Mouse (Mus musculus) MEL (cell line): ENCODE measurements at regions not wholly inside any gene's neighbourhood (a gene's known extent, or its start where the extent isn't known, plus 50 kb on each side); places are given as distances from the start of the nearest gene placed in this dataset.

Experiments
- DNase-seq: peaks from one replicate; pipeline ENCODE4 v3.0.0; 2011; ENCODE audit warnings: low read depth, low spot score
- H3K27ac ChIP-seq: 2 replicates; pipeline ENCODE4 v1.5.1; 2012; ENCODE audit warnings: low read depth, mild to moderate bottlenecking, control low read depth, low read length, moderate library complexity; ENCODE audit not compliant: control insufficient read depth
- H3K27me3 ChIP-seq, 2 experiments: fragments of 150-350 bp in 1 of 2; sonication (generic) in 1 of 2; 2 replicates each; pipeline ENCODE4 v1.6.1; 2012; ENCODE audit warnings: low read length in 2 of 2, mild to moderate bottlenecking in 2 of 2, improper control_type of control experiment in 1 of 2, moderate library complexity in 1 of 2; ENCODE audit not compliant: insufficient read depth in 2 of 2, control insufficient read depth in 1 of 2
- H3K36me3 ChIP-seq, 2 experiments: 2 replicates each; pipeline ENCODE4 v1.6.1; 2012 to 2014; ENCODE audit warnings: low read length in 2 of 2, improper control_type of control experiment in 1 of 2, inconsistent platforms in 1 of 2, mild to moderate bottlenecking in 1 of 2; ENCODE audit not compliant: insufficient read depth in 2 of 2, control insufficient read depth in 1 of 2
- H3K4me1 ChIP-seq, 2 experiments: fragments of 150-350 bp in 1 of 2; sonication (generic) in 1 of 2; 2 replicates each; pipeline ENCODE4 v1.6.1; 2012; ENCODE audit warnings: low read length in 2 of 2, improper control_type of control experiment in 1 of 2, mild to moderate bottlenecking in 1 of 2; ENCODE audit not compliant: insufficient read depth in 2 of 2, control insufficient read depth in 1 of 2
- H3K4me3 ChIP-seq, 2 experiments: fragments of 150-350 bp in 1 of 2; sonication (generic) in 1 of 2; 2 replicates each; pipeline ENCODE4 v1.5.1; 2012; ENCODE audit warnings: low read depth in 2 of 2, low read length in 2 of 2, mild to moderate bottlenecking in 2 of 2, moderate library complexity in 2 of 2, control low read depth in 1 of 2, improper control_type of control experiment in 1 of 2; ENCODE audit not compliant: control insufficient read depth in 1 of 2, insufficient read depth in 1 of 2
- H3K79me2 ChIP-seq: 2 replicates; pipeline ENCODE4 v1.6.1; 2012; ENCODE audit warnings: mild to moderate bottlenecking, low read length, moderate library complexity; ENCODE audit not compliant: control insufficient read depth, poor library complexity, insufficient read depth
- H3K9ac ChIP-seq: 2 replicates; pipeline ENCODE4 v1.6.1; 2012; ENCODE audit warnings: low read depth, mild to moderate bottlenecking, control low read depth, low read length, moderate library complexity; ENCODE audit not compliant: control insufficient read depth, poor library complexity, severe bottlenecking
- H3K9me3 ChIP-seq: fragments of 150-350 bp; sonication (generic); replicated peaks from 2 replicates; pipeline ENCODE4 v1.6.1; 2012; ENCODE audit warnings: mild to moderate bottlenecking, low read length, improper control_type of control experiment, moderate library complexity; ENCODE audit not compliant: insufficient read depth
- CHD1 ChIP-seq: IDR thresholded peaks from 2 replicates; pipeline ENCODE4 v1.6.1; 2012; ENCODE audit warnings: low read depth, mild to moderate bottlenecking, inconsistent platforms, low read length, improper control_type of control experiment
- CHD2 ChIP-seq: IDR thresholded peaks from 2 replicates; pipeline ENCODE4 v1.6.1; 2011; ENCODE audit warnings: low read length, improper control_type of control experiment
- CTCF ChIP-seq, 3 experiments: IDR thresholded peaks in 2 of 3; conservative IDR thresholded peaks in 1 of 3; 2 replicates each; pipeline ENCODE4 v1.5.1; 2011 to 2012; ENCODE audit warnings: low read length in 3 of 3, low read depth in 2 of 3, mild to moderate bottlenecking in 2 of 3, improper control_type of control experiment in 1 of 3, inconsistent platforms in 1 of 3, mixed read lengths in 1 of 3, moderate library complexity in 1 of 3; ENCODE audit not compliant: control insufficient read depth in 1 of 3, insufficient read depth in 1 of 3, poor library complexity in 1 of 3, severe bottlenecking in 1 of 3
- ELF1 ChIP-seq: IDR thresholded peaks from 2 replicates; pipeline ENCODE4 v1.6.1; 2014; ENCODE audit warnings: low read depth, mild to moderate bottlenecking, inconsistent platforms, low read length, improper control_type of control experiment, moderate library complexity
- GABPA ChIP-seq: IDR thresholded peaks from 2 replicates; pipeline ENCODE4 v1.6.1; 2012; ENCODE audit warnings: low read depth, mild to moderate bottlenecking, inconsistent platforms, low read length, improper control_type of control experiment, moderate library complexity
- JUND ChIP-seq: IDR thresholded peaks from 2 replicates; pipeline ENCODE4 v1.6.1; 2011; ENCODE audit warnings: low read depth, mild to moderate bottlenecking, improper control_type of control experiment, low read length
- KAT2A ChIP-seq: conservative IDR thresholded peaks from 2 replicates; pipeline ENCODE4 v1.6.1; 2012; ENCODE audit warnings: low read depth, low read length, improper control_type of control experiment, inconsistent platforms
- MAFK ChIP-seq: IDR thresholded peaks from 2 replicates; pipeline ENCODE4 v1.6.1; 2011; ENCODE audit warnings: low read depth, mild to moderate bottlenecking, low read length, improper control_type of control experiment, borderline replicate concordance
- MAZ ChIP-seq: IDR thresholded peaks from 2 replicates; pipeline ENCODE4 v1.6.1; 2012; ENCODE audit warnings: low read depth, mild to moderate bottlenecking, inconsistent platforms, low read length, improper control_type of control experiment
- MEF2A ChIP-seq: IDR thresholded peaks from 2 replicates; pipeline ENCODE4 v1.6.1; 2014; ENCODE audit warnings: low read depth, mild to moderate bottlenecking, inconsistent platforms, low read length, improper control_type of control experiment; ENCODE audit not compliant: poor library complexity, insufficient replicate concordance, severe bottlenecking; ENCODE audit errors: extremely low read depth
- NELFE ChIP-seq: IDR thresholded peaks from 2 replicates; pipeline ENCODE4 v1.6.1; 2011; ENCODE audit warnings: low read depth, low read length, improper control_type of control experiment
- POLR2A ChIP-seq, 2 experiments: IDR thresholded peaks; 2 replicates each; pipeline ENCODE4 v1.6.1; 2011 to 2012; ENCODE audit warnings: low read length in 2 of 2, mild to moderate bottlenecking in 2 of 2, control low read depth in 1 of 2, improper control_type of control experiment in 1 of 2, low read depth in 1 of 2, moderate library complexity in 1 of 2; ENCODE audit not compliant: control insufficient read depth in 1 of 2, insufficient read depth in 1 of 2, poor library complexity in 1 of 2
- POLR2AphosphoS5 ChIP-seq: IDR thresholded peaks from 2 replicates; pipeline ENCODE4 v1.6.1; 2012; ENCODE audit warnings: low read depth, borderline replicate concordance, mild to moderate bottlenecking, inconsistent platforms, low read length, moderate library complexity, mixed read lengths
- RAD21 ChIP-seq: IDR thresholded peaks from 2 replicates; pipeline ENCODE4 v1.6.1; 2011; ENCODE audit warnings: mild to moderate bottlenecking, low read depth, low read length, improper control_type of control experiment
- RCOR1 ChIP-seq: IDR thresholded peaks from 2 replicates; pipeline ENCODE4 v1.6.1; 2012; ENCODE audit warnings: low read depth, mild to moderate bottlenecking, inconsistent platforms, low read length, improper control_type of control experiment
- SIN3A ChIP-seq: IDR thresholded peaks from 2 replicates; pipeline ENCODE4 v1.6.1; 2012; ENCODE audit warnings: low read length, improper control_type of control experiment, inconsistent platforms
- SMC3 ChIP-seq: IDR thresholded peaks from 2 replicates; pipeline ENCODE4 v1.6.1; 2011; ENCODE audit warnings: low read depth, low read length, improper control_type of control experiment
- TAL1 ChIP-seq: IDR thresholded peaks from 2 replicates; pipeline ENCODE4 v1.6.1; 2012; ENCODE audit warnings: mild to moderate bottlenecking, inconsistent platforms, low read length, moderate library complexity, mixed read lengths
- USF1 ChIP-seq: IDR thresholded peaks from 2 replicates; pipeline ENCODE4 v1.6.1; 2014; ENCODE audit warnings: low read depth, mild to moderate bottlenecking, inconsistent platforms, low read length, improper control_type of control experiment, moderate library complexity
- ZC3H11A ChIP-seq: IDR thresholded peaks from 2 replicates; pipeline ENCODE4 v1.6.1; 2012; ENCODE audit warnings: low read depth, mild to moderate bottlenecking, inconsistent platforms, low read length, improper control_type of control experiment
- ZNF384 ChIP-seq: IDR thresholded peaks from 2 replicates; pipeline ENCODE4 v1.6.1; 2012; ENCODE audit warnings: low read depth, mild to moderate bottlenecking, inconsistent platforms, low read length, improper control_type of control experiment

DNA sequence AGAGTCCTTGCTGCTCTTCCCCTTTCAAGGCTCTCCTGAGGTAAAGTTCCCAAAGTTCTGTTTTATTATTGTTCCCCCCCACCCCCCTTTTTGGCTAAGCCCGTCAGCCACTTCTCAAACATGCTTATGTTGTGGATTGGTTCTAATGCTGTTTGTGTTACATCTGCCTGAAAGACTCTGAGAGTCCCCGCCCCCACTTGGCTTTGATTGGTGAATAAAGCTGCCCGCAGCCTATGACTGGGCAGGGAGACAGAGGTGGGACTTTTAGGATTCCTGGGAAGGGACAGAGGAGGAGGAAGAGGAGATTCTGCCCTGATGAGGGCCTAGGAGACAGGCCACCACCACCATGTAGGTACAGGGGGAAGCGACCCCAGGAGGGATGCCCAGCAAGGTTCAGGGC, 78.3 kb upstream of the Wdfy3 start:
- no peak overlapping the region for H3K9ac ChIP-seq
- H3K4me1 ChIP-seq: no peaks in the 10 kb centered on the region
- no peaks in the 10 kb centered on the region for H3K36me3 ChIP-seq
- TF ChIP-seq ELF1 (no peak), GABPA (no peak), KAT2A (no peak), MEF2A (no peak), CHD2 (no peak)
- no peak overlapping the region for H3K4me3 ChIP-seq
- H3K27me3 ChIP-seq: no peaks in the 10 kb centered on the region
- H3K27ac ChIP-seq: no peak overlapping the region
- no peaks in the 10 kb centered on the region for H3K9me3 ChIP-seq
- DNase-seq: no peak
- H3K79me2 ChIP-seq: no peaks in the 10 kb centered on the region

DNA sequence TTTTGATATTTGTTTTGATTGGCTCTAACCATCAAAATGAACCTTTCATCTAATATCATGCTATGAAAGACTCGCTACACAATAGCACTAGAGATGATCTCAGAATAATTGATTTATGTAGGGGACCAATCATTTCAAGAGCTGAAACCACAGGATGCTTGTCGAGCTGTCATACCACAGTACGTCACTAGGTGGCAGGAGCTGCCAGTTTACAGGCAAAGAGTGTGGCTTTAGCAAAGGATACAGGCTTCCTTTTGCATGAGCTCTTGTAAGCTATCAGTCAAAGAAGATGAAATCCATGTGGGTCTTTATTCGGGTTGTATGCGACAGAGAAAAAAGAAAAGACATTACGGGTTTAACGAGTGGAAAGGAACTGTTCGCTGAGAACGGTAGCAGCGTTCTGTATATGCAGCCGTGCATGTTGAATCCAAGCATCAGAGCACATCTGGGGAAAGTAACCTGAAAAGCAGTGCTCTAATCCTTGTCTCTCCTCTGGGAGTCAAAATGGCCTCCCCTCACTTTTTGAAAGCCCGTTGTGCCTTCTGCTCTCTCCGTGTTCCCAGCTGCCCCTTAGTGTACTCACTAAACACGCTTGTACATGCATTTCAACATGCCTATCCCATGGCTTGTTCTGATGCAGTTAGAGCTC, 79.9 kb upstream of the Wdfy3 start:
- Histone ChIP-seq H3K79me2 (no peaks in the 10 kb centered on the region), H3K9me3 (no peaks in the 10 kb centered on the region), H3K4me1 (no peaks in the 10 kb centered on the region), H3K4me3 (no peak overlapping the region), H3K9ac (no peak overlapping the region), H3K27ac (no peak overlapping the region), H3K36me3 (no peaks in the 10 kb centered on the region), H3K27me3 (no peaks in the 10 kb centered on the region)
- TF ChIP-seq ZC3H11A (peak; percentile 28; the same call in 1 of the 2 replicates), RAD21 (peak; percentile 68), ZNF384 (no peak), CTCF (IDR thresholded peaks at IDR 0.05 in 2 of 3, conservative IDR thresholded peaks at IDR 0.05 in 1 of 3; ENCODE audit: control insufficient read depth in 1 of 3, insufficient read depth in 1 of 3, low read depth in 2 of 3, low read length in 3 of 3, poor library complexity in 1 of 3, severe bottlenecking in 1 of 3) (peak; percentile 72 to 75 (median 75)), POLR2AphosphoS5 (no peak), SMC3 (peak; percentile 62), MAZ (no peak)
- DNase-seq: peak; percentile 61

DNA sequence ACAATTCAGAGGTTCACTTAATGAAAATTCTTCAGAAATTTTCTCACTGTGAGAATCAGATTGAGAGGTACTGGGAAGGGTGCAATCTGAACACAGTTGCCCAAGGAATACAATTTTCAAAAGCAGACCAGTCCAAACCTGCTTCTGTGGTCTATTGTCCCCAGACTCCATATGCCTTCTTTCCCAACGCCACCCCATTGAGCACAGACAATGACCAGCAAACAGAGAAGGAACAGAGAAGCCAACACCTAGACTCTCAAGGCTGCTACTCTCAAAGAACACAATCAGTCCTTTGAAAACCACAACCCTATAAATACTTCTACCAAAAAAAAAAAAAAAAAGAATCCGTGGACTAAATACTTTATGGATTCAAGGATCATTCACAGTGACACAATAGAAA, 89.9 kb upstream of the Wdfy3 start:
- no peaks in the 10 kb centered on the region for H3K9me3 ChIP-seq
- no peak for DNase-seq
- H3K79me2 ChIP-seq: no peaks in the 10 kb centered on the region
- no peaks in the 10 kb centered on the region for H3K4me1 ChIP-seq
- no peak overlapping the region for H3K27ac ChIP-seq
- H3K4me3 ChIP-seq: no peak overlapping the region
- H3K9ac ChIP-seq: no peak overlapping the region
- TF ChIP-seq USF1: no peak
- TF ChIP-seq JUND: no peak
- TF ChIP-seq KAT2A: no peak
- TF ChIP-seq ZNF384: no peak
- TF ChIP-seq POLR2A (IDR thresholded peaks at IDR 0.05; ENCODE audit: control insufficient read depth in 1 of 2, insufficient read depth in 1 of 2, low read depth in 1 of 2, low read length in 2 of 2, poor library complexity in 1 of 2): no peak
- TF ChIP-seq MAFK: no peak
- no peak for TF ChIP-seq CHD1
- no peak for TF ChIP-seq ELF1
- TF ChIP-seq SIN3A: no peak
- no peak for TF ChIP-seq SMC3
- no peak for TF ChIP-seq NELFE
- TF ChIP-seq RCOR1: no peak
- TF ChIP-seq TAL1: no peak
- H3K36me3 ChIP-seq: no peaks in the 10 kb centered on the region
- no peaks in the 10 kb centered on the region for H3K27me3 ChIP-seq
